Mouse (Mus musculus) small intestine, adult 2 months (tissue): ENCODE measurements at regions not wholly inside any gene's neighbourhood (a gene's known extent, or its start where the extent isn't known, plus 50 kb on each side); places are given as distances from the start of the nearest gene placed in this dataset.

Source experiments
- CTCF ChIP-seq: fragments of 200-500 bp; IDR thresholded peaks from 2 replicates; pipeline ENCODE4 v1.5.1; 2012; ENCODE audit warnings: low read depth, mild to moderate bottlenecking, control low read depth, inconsistent platforms, low read length, moderate library complexity, mixed read lengths; ENCODE audit not compliant: insufficient replicate concordance, insufficient read length; ENCODE audit errors: extremely low read depth
- POLR2A ChIP-seq: fragments of 200-500 bp; IDR thresholded peaks from 2 replicates; pipeline ENCODE4 v1.6.1; 2012; ENCODE audit warnings: low read depth, mild to moderate bottlenecking, control low read depth, inconsistent platforms, low read length, moderate library complexity

DNA sequence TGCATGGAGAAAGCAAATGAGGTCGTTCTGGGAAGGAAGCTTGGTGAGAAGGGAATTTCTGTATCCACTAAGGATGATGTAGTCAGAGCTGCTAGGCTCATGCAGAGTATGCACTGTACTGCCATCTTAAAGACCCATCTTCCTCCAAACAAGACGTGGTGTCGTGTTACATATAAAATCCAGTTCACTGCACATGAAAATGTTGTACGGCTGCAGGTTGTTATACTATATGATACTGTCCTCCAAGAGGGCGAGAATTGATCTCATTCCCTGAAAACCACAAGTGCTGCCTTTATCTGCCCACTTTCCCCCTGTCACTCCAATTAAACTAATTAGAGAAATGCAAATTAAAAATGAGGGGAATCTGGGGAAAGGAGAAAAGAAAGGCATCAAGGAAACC, 295.5 kb upstream of the Marcks start:
- TF ChIP-seq CTCF (no peak), POLR2A (no peak)
